Mouse (Mus musculus) right cerebral cortex, postnatal 25 days (tissue): Measurements from ENCODE around the gene Gsdma2.
A peak's percentile ranks its signal among the peaks of the same experiment; 100 is the strongest.
"Not testable (repeated sequence)": the region's sequence is repeated elsewhere in the genome, so short reads cannot be mapped to it uniquely, and the experiment has no call there.

Experiments used
- DNase-seq: peaks from one replicate; pipeline ENCODE4 v3.0.0; 2022

The Gsdma2 gene

GRCm38 (mm10) chr11:98646459-98646858, at the start of gene Gsdma2:
Gene Gsdma2 (plus strand): TSS chr11:98646759.
- no peak for DNase-seq

GRCm38 (mm10) chr11:98597363-98597762, 49.2 kb upstream of the Gsdma2 start:
- no peak for DNase-seq

GRCm38 (mm10) chr11:98597991-98598390, 48.6 kb upstream of the Gsdma2 start, which contains the start of gene Lrrc3c:
Gene Lrrc3c (plus strand): TSS chr11:98598291.
- no peak for DNase-seq

- no peak for DNase-seq
These were observed 47.7 kb upstream of the Gsdma2 start for GRCm38 (mm10) chr11:98598851-98599290.

GRCm38 (mm10) chr11:98599291-98599690, 47.3 kb upstream of the Gsdma2 start:
- no peak for DNase-seq

- no peak for DNase-seq
These were observed 44.4 kb upstream of the Gsdma2 start for GRCm38 (mm10) chr11:98602090-98602690.

GRCm38 (mm10) chr11:98603953-98604352, 42.6 kb upstream of the Gsdma2 start:
- no peak for DNase-seq

- not testable (repeated sequence) for DNase-seq
These were observed 41.6 kb upstream of the Gsdma2 start for GRCm38 (mm10) chr11:98604911-98605310.

- DNase-seq, result no peak
These were observed 39.8 kb upstream of the Gsdma2 start for GRCm38 (mm10) chr11:98606763-98607162.

GRCm38 (mm10) chr11:98620791-98621190, 25.8 kb upstream of the Gsdma2 start:
- DNase-seq, result no peak

GRCm38 (mm10) chr11:98623981-98624380, 22.6 kb upstream of the Gsdma2 start:
- not testable (repeated sequence) for DNase-seq

- DNase-seq, result not testable (repeated sequence)
These were observed 22.2 kb upstream of the Gsdma2 start for GRCm38 (mm10) chr11:98624381-98624780.

- no peak for DNase-seq
These were observed 20.7 kb upstream of the Gsdma2 start, which contains the start of the genes Gm12355 and Gsdma3 for GRCm38 (mm10) chr11:98625611-98626410. Gene Gm12355 (minus strand): TSS chr11:98625661. Gene Gsdma3 (plus strand): TSS chr11:98626360.

GRCm38 (mm10) chr11:98628706-98629105, 17.9 kb upstream of the Gsdma2 start:
- no peak for DNase-seq

GRCm38 (mm10) chr11:98630646-98631045, 15.9 kb upstream of the Gsdma2 start:
- no peak for DNase-seq

GRCm38 (mm10) chr11:98635312-98635970, 11.1 kb upstream of the Gsdma2 start:
- DNase-seq, result not testable (repeated sequence)

GRCm38 (mm10) chr11:98637501-98637900, 9.1 kb upstream of the Gsdma2 start:
- no peak for DNase-seq

- DNase-seq, result no peak
These were observed 6.5 kb upstream of the Gsdma2 start for GRCm38 (mm10) chr11:98640091-98640490.

- DNase-seq, result no peak
These were observed 1.8 kb upstream of the Gsdma2 start for GRCm38 (mm10) chr11:98644757-98645156.

- DNase-seq, result no peak
These were observed 613 bp upstream of the Gsdma2 start for GRCm38 (mm10) chr11:98645946-98646345.

GRCm38 (mm10) chr11:98655076-98655475, 8.5 kb downstream of the Gsdma2 start:
- peak; percentile 4 for DNase-seq

GRCm38 (mm10) chr11:98660517-98660916, 14.0 kb downstream of the Gsdma2 start:
- DNase-seq, result peak; percentile 13

GRCm38 (mm10) chr11:98664091-98664490, 17.5 kb downstream of the Gsdma2 start, which contains the start of gene Gsdma:
Gene Gsdma (plus strand): TSS chr11:98664351.
- no peak for DNase-seq
